ENCODE assay signal across 13 mouse cellular contexts in genomic region chr2:27045979-27046770, GRCm38 (mm10). TPM values are rescaled to one million over a fixed set of nuclear protein-coding genes. Genes with fewer than 3 reads are reported as not detected.
DNase-seq lines count a peak whose midpoint lies in the region; ATAC-seq lines count a peak whose summit lies in the region.
"Had no signal": no experiment of that assay in that cellular context is flagged by ENCODE, and none has a peak within 500 bp of the region (broad histone marks: within the 10 kb centered on the region; RNA-seq: fewer than 3 reads in every experiment).

No protein-coding gene starts in this region.

- intact Hi-C loops in heart, postnatal 14 days (cut with DNase I), result loop anchor here (5.0 kb wide), 1 partner anchor 41 kb away; no protein-coding TSS in a partner anchor

- no peaks in the 10 kb centered on the region for H3K9me3 ChIP-seq in stomach, embryonic 16.5 days (replicated peaks; ENCODE audit: control insufficient read depth, low read length)
- H3K9me3 ChIP-seq in embryonic facial prominence, embryonic 10.5 days, result no peaks in the 10 kb centered on the region
- H3K9me3 ChIP-seq in hindbrain, embryonic 13.5 days, result no peaks in the 10 kb centered on the region
- H3K9me3 ChIP-seq: embryonic facial prominence, embryonic 13.5 days; G1E; neural tube, embryonic 13.5 days had no signal

- ATAC-seq in stomach, embryonic 16.5 days (ENCODE audit: insufficient read depth, low FRiP score), result peak; percentile 84
- ATAC-seq in hindbrain, embryonic 13.5 days (ENCODE audit: low FRiP score), result no peak

- no peak overlapping the region for H3K4me3 ChIP-seq in stomach, embryonic 16.5 days (replicated peaks; ENCODE audit: low read length)
- H3K4me3 ChIP-seq in embryonic facial prominence, embryonic 10.5 days, result no peak overlapping the region
- H3K4me3 ChIP-seq in hindbrain, embryonic 13.5 days, result no peak overlapping the region
- H3K4me3 ChIP-seq: embryonic facial prominence, embryonic 13.5 days; neural tube, embryonic 13.5 days had no signal

- no peaks in the 10 kb centered on the region for H3K27me3 ChIP-seq in stomach, embryonic 16.5 days (ENCODE audit: control insufficient read depth, insufficient read depth, low read length)
- H3K27me3 ChIP-seq in embryonic facial prominence, embryonic 10.5 days (replicated peaks; ENCODE audit: low read depth, poor library complexity, severe bottlenecking), result 0 out of 2 replicates have a peak, but pooled peaks cover 8% of the 10 kb centered on the region
- H3K27me3 ChIP-seq in hindbrain, embryonic 13.5 days, result peaks cover 7% of the 10 kb centered on the region; the same call in 1 of the 2 replicates
- H3K27me3 ChIP-seq: embryonic facial prominence, embryonic 13.5 days; neural tube, embryonic 13.5 days had no signal

- H3K4me2 ChIP-seq in stomach, embryonic 16.5 days (ENCODE audit: low read depth, low read length), result no peak overlapping the region
- H3K4me2 ChIP-seq in hindbrain, embryonic 13.5 days, result no peak overlapping the region
- H3K4me2 ChIP-seq: embryonic facial prominence, embryonic 13.5 days; neural tube, embryonic 13.5 days had no signal

- H3K4me1 ChIP-seq in stomach, embryonic 16.5 days (ENCODE audit: control insufficient read depth, insufficient read depth, low read length), result no peaks in the 10 kb centered on the region; the same call in 1 of the 2 replicates
- H3K4me1 ChIP-seq in embryonic facial prominence, embryonic 10.5 days, result peaks cover 5% of the 10 kb centered on the region
- H3K4me1 ChIP-seq in hindbrain, embryonic 13.5 days (replicated peaks), result no peaks in the 10 kb centered on the region
- H3K4me1 ChIP-seq: embryonic facial prominence, embryonic 13.5 days; neural tube, embryonic 13.5 days had no signal

- H3K9ac ChIP-seq in stomach, embryonic 16.5 days (ENCODE audit: low read length), result no peak overlapping the region
- no peak overlapping the region for H3K9ac ChIP-seq in hindbrain, embryonic 13.5 days
- H3K9ac ChIP-seq: embryonic facial prominence, embryonic 13.5 days; liver, embryonic 14.5 days; neural tube, embryonic 13.5 days had no signal

- 40% methylated on average over 8 of the region's 8 CpGs for WGBS in stomach, embryonic 16.5 days
- 75% methylated on average over 8 of the region's 8 CpGs for WGBS in embryonic facial prominence, embryonic 10.5 days
- WGBS in hindbrain, embryonic 13.5 days, result 70% methylated on average over 8 of the region's 8 CpGs

- H3K36me3 ChIP-seq in stomach, embryonic 16.5 days (ENCODE audit: control insufficient read depth, insufficient read depth, low read length), result no peaks in the 10 kb centered on the region
- H3K36me3 ChIP-seq in embryonic facial prominence, embryonic 10.5 days (replicated peaks), result no peaks in the 10 kb centered on the region
- H3K36me3 ChIP-seq in hindbrain, embryonic 13.5 days, result no peaks in the 10 kb centered on the region
- H3K36me3 ChIP-seq: embryonic facial prominence, embryonic 13.5 days; G1E; neural tube, embryonic 13.5 days had no signal

- DNase-seq in ovary, adult 18-20 months (ENCODE audit: low spot score), result peak; percentile 67
- DNase-seq in ovary, postnatal 14 days (ENCODE audit: low spot score), result no peak
- peak; percentile 89 to 90 for DNase-seq in heart, postnatal 14 days
- peak; percentile 78 to 89 for DNase-seq in kidney, postnatal 25 days
- DNase-seq in embryonic facial prominence, embryonic 10.5 days (ENCODE audit: low spot score), result no peak
- DNase-seq in layer of hippocampus, adult 11-12 months (ENCODE audit: low spot score), result no peak

- H3K27ac ChIP-seq in stomach, embryonic 16.5 days (ENCODE audit: low read length), result peak overlapping the region; percentile 81
- no peak overlapping the region for H3K27ac ChIP-seq in embryonic facial prominence, embryonic 10.5 days (replicated peaks)
- H3K27ac ChIP-seq in hindbrain, embryonic 13.5 days, result no peak overlapping the region
- H3K27ac ChIP-seq: embryonic facial prominence, embryonic 13.5 days; liver, embryonic 14.5 days; neural tube, embryonic 13.5 days had no signal

RNA-seq across cellular contexts. Expression of gene Slc2a6, which starts 18.4 kb away (rescaled TPM):
- under 1 TPM; 0.41 TPM for total RNA-seq in heart, postnatal 14 days (2021)
- polyA plus RNA-seq in stomach, embryonic 16.5 days (2015; fragmentation: Nextera tagmentation; extraction: Ambion mirVana), result 0.77 and 1.2 TPM in 2 replicates
- polyA plus RNA-seq in embryonic facial prominence, embryonic 10.5 days (2016; fragmentation: Nextera tagmentation; extraction: Ambion mirVana), result 1.4 and 2.3 TPM in 2 replicates
- 5.5 and 6.1 TPM in 2 replicates for polyA plus RNA-seq in hindbrain, embryonic 13.5 days (2015; fragmentation: Nextera tagmentation; extraction: Ambion mirVana)
- polyA plus RNA-seq: G1E had no signal

RNA-seq across cellular contexts. Expression of gene Mymk, which starts 25.8 kb away (rescaled TPM):
- total RNA-seq in heart, postnatal 14 days (2021), result not detected
- polyA plus RNA-seq in stomach, embryonic 16.5 days (2015; fragmentation: Nextera tagmentation; extraction: Ambion mirVana), result 0.60 and 9.8 TPM in 2 replicates
- 0.17 TPM in 1 of 2 replicates, not detected in the other for polyA plus RNA-seq in embryonic facial prominence, embryonic 10.5 days (2016; fragmentation: Nextera tagmentation; extraction: Ambion mirVana)
- 0.56 and 1.1 TPM in 2 replicates for polyA plus RNA-seq in hindbrain, embryonic 13.5 days (2015; fragmentation: Nextera tagmentation; extraction: Ambion mirVana)
- total RNA-seq: hematopoietic stem cell, adult 5-6 weeks had no signal
- polyA plus RNA-seq: G1E; liver, embryonic 14.5 days had no signal

RNA-seq across cellular contexts. Expression of gene Adamtsl2, which starts 33.0 kb away (rescaled TPM):
- total RNA-seq in heart, postnatal 14 days (2021), result 10 to 100 TPM; 27.9 to 36.3 TPM
- polyA plus RNA-seq in stomach, embryonic 16.5 days (2015; fragmentation: Nextera tagmentation; extraction: Ambion mirVana), result 3.6 and 4.0 TPM in 2 replicates
- 2.1 and 3.0 TPM in 2 replicates for polyA plus RNA-seq in embryonic facial prominence, embryonic 10.5 days (2016; fragmentation: Nextera tagmentation; extraction: Ambion mirVana)
- polyA plus RNA-seq in hindbrain, embryonic 13.5 days (2015; fragmentation: Nextera tagmentation; extraction: Ambion mirVana), result 7.6 and 8.9 TPM in 2 replicates
- total RNA-seq: hematopoietic stem cell, adult 5-6 weeks had no signal
- polyA plus RNA-seq: G1E had no signal

RNA-seq across cellular contexts. Expression of gene Cacfd1, which starts 36.4 kb away (rescaled TPM):
- 10 to 100 TPM; 32.4 to 37.2 TPM for total RNA-seq in heart, postnatal 14 days (2021)
- 60.7 and 63.4 TPM in 2 replicates for polyA plus RNA-seq in stomach, embryonic 16.5 days (2015; fragmentation: Nextera tagmentation; extraction: Ambion mirVana)
- polyA plus RNA-seq in embryonic facial prominence, embryonic 10.5 days (2016; fragmentation: Nextera tagmentation; extraction: Ambion mirVana), result 91.0 and 97.4 TPM in 2 replicates
- polyA plus RNA-seq in hindbrain, embryonic 13.5 days (2015; fragmentation: Nextera tagmentation; extraction: Ambion mirVana), result 117 and 125 TPM in 2 replicates

Comparison
In these comparisons a context has a peak if more than half of its experiments do, and no peak if none do; other contexts are left out.
1. DNase-seq: peak in ovary, adult 18-20 months (single experiment), heart, postnatal 14 days (2 of 2) and kidney, postnatal 25 days (2 of 2); none in ovary, postnatal 14 days (single experiment), embryonic facial prominence, embryonic 10.5 days (single experiment) and layer of hippocampus, adult 11-12 months (single experiment).